Mouse (Mus musculus) macrophage (primary cell): Measurements from ENCODE around the gene Zfp541. TPM values are rescaled to one million over a fixed set of nuclear protein-coding genes. Genes with fewer than 3 reads are reported as not detected.

Experiments used
- H3K27ac ChIP-seq: fragments of 350-480 bp; formaldehyde crosslinking; 2 replicates; pipeline ENCODE4 v1.9.0; 2021
- H3K36me3 ChIP-seq: fragments of 350-480 bp; formaldehyde crosslinking; 2 replicates; pipeline ENCODE4 v1.9.0; 2021; ENCODE audit errors: inconsistent target
- H3K4me3 ChIP-seq: fragments of 350-480 bp; formaldehyde crosslinking; 2 replicates; pipeline ENCODE4 v1.9.0; 2021; ENCODE audit errors: inconsistent target
- H3K79me2 ChIP-seq: fragments of 350-480 bp; formaldehyde crosslinking; 2 replicates; pipeline ENCODE4 v1.9.0; 2021; ENCODE audit errors: inconsistent target
- WGBS: methylation state at CpG from one replicate; pipeline ENCODE4 v1.1.7; 2026; ENCODE audit warnings: inconsistent platforms; ENCODE audit not compliant: missing documents; 5-methylcytosine and 5-hydroxymethylcytosine counted together
- polyA plus RNA-seq: library from polyadenylated mRNA; stranded (reverse); fragments of 250-400 nt; gene quantifications from 3 replicates; pipeline ENCODE4 v1.2.4, GENCODE M21; 2018; ENCODE audit warnings: inconsistent platforms

Gene Zfp541
- polyA plus RNA-seq, 1 experiment from 2014 or later, result not detected

DNA sequence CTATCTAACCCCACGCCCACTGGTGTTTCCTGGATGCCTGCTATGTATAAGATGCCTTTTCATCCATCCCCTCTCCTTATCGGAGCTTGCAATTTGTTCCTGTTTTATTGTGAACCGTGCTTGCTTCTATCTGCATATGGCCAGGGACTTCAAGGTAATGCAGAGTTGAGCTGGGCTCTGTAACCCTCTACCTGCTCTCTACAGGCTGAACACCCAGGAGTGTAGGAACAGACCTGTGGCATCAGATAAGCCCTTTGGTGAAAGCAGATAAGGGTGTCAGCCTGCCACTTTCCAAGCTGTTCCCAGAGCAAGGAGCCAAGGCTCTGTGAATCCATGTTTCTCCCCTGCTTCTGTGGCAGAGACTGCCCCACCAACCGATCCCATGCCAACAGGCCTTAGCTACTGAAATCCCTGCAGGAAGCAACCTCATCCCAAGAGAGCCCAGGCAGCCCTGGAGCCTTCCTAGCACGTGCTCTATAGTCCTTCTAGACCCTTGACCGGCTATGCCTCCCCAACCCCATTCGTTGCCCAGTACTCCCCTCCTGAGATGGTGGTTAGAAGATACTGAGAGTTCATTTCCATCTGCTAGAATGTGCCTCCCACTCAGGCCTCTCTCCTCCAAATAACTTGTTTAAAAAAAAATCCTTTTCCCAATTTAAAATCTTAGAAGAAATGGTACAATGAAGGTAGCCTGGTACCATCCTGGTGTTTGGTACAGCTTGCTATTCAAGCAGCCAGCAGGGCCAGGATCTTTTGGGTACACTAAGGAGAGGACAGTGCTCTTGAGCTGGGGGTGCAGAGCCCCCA, 49.9 kb downstream of the Zfp541 start:
- peaks cover 32% of the 10 kb centered on the region for H3K79me2 ChIP-seq
- 94% methylated on average over 7 of the region's 7 CpGs for WGBS
- H3K4me3 ChIP-seq, result no peak overlapping the region
- H3K36me3 ChIP-seq, result peaks cover 100% of the 10 kb centered on the region
- H3K27ac ChIP-seq, result no peak overlapping the region

DNA sequence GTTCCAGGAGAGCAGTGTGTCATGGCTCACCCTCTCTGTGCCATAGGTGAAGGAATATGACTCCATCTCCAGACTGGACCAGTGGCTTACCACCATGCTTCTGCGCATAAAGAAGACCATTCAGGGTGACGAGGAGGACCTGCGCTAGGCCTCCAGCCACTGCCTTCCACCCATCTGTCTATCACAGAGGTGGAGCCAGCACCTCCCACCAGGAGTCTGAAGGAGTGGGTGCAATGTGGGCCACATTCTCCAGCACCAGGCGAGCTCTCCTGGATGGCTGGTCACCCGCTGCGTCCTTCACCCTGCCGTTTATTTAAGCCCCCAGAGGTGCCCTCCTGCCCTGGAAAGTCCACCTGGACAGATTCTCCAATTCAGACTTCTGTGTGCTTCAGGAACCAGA, 54.8 kb downstream of the Zfp541 start:
- Histone ChIP-seq H3K27ac (no peak overlapping the region), H3K79me2 (no peaks in the 10 kb centered on the region), H3K36me3 (peaks cover 57% of the 10 kb centered on the region), H3K4me3 (no peak overlapping the region)
- WGBS, result 97% methylated on average over 7 of the region's 7 CpGs

DNA sequence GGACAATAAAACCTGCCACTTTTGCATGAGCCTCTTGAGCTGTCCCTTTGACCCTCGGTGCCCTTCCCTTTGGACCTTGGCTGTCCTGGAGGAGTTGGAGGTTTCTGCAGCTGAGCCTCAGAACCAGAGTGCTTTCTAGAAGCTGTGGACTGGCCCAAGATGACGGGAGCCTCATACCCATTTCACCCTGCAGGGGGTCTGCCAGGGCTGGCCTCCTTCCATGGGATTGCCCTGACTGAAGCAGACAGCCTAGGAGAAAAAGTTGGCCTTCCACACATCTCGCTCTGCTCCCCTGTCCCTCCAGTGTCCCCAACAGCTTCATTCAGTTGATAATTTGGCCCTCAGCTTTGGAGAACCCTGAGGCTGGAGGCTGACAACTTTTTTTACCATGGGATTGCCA, 55.5 kb downstream of the Zfp541 start:
- no peak overlapping the region for H3K4me3 ChIP-seq
- 97% methylated on average over 3 of the region's 3 CpGs for WGBS
- peaks cover 50% of the 10 kb centered on the region for H3K36me3 ChIP-seq
- H3K79me2 ChIP-seq, result no peaks in the 10 kb centered on the region
- H3K27ac ChIP-seq, result no peak overlapping the region

DNA sequence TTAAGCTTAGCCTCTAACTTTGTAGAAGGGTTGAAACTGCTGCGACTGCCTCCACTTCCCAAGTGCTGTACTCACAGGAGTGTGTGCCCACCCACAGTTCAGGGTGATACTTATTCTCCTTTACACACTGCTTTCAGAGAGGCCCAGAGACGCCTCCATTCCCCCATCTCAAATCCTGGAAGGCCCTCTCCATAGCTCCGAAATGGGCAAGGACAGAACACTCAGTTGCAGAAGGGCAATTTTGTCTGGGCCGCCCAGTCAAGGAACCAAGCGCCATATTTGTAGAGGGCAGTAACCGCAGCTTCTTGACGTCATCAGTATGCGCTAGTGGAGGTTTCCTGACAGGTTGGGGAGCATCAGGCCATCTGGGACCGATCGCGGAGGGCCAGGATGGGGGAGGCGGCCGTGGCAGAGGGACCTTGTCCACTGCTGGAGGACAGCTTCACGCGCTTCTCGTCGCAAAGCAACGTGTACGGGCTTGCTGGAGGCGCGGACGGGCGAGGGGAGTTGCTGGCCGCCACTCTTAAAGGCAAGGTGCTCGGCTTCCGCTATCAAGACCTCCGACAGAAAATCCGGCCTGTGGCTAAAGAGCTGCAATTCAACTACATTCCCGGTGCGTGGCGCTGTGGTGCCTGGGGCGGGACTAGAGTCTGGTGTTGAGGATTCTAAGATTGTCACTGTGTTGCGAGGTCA, 58.1 kb downstream of the Zfp541 start, which contains the start of gene Kptn:
Kptn (plus strand) TSS at position 327 of the 693 bp plus-strand sequence.
- Histone ChIP-seq H3K27ac (peak within 1 kb of the TSS; percentile 80), H3K79me2 (no peaks in the 10 kb centered on the region), H3K4me3 (peak within 1 kb of the TSS; percentile 56), H3K36me3 (peaks cover 24% of the 10 kb centered on the region)
- 2% methylated on average over 33 of the region's 33 CpGs for WGBS

DNA sequence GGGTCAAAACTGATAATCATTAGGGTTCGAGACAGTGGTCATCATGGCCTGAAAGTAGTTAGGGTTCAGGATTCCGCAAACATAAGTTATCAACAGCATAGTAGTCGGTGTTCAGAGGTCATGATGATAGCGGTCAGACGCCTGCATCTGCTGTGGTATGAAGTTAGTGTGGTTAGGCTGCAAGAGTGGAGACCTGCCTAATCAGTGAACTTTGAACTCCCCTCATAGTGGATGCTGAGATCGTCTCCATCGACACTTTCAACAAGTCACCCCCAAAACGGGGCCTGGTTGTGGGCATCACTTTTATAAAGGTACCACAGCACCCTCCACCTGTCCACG, 58.6 kb downstream of the Zfp541 start:
- no peaks in the 10 kb centered on the region for H3K79me2 ChIP-seq
- H3K27ac ChIP-seq, result peak overlapping the region; percentile 80
- 66% methylated on average over 9 of the region's 9 CpGs for WGBS
- H3K4me3 ChIP-seq, result peak overlapping the region; percentile 56
- H3K36me3 ChIP-seq, result peaks cover 18% of the 10 kb centered on the region

- Histone ChIP-seq H3K36me3 (no peaks in the 10 kb centered on the region), H3K79me2 (no peaks in the 10 kb centered on the region), H3K27ac (no peak overlapping the region), H3K4me3 (no peak overlapping the region)
- 95% methylated on average over 9 of the region's 9 CpGs for WGBS
Measured at GRCm38 (mm10) chr7:16125829-16126228, 64.2 kb downstream of the Zfp541 start.

DNA sequence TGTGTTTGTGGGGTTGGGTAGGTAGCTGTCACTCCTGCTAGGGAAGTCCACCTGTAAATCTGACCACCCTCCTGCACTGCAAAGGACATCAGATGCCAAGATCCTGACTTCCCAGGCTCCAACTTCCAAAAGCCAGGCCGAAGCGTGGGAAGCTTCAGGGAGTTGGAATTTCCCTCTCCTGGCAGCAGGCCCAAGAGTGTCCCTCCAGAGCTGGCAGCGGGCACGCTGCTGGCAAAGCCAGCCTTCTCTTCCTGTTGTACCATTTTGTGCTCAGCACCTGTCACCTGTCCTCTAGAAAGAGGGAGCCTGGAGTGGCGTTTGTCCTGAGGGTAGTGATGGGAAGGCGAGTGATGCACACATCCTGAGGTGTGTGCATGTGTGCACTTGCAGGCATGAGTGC, 66.7 kb downstream of the Zfp541 start:
- Histone ChIP-seq H3K79me2 (no peaks in the 10 kb centered on the region), H3K36me3 (no peaks in the 10 kb centered on the region)
- whole genome bisulfite sequencing, result 93% methylated on average over 6 of the region's 6 CpGs

DNA sequence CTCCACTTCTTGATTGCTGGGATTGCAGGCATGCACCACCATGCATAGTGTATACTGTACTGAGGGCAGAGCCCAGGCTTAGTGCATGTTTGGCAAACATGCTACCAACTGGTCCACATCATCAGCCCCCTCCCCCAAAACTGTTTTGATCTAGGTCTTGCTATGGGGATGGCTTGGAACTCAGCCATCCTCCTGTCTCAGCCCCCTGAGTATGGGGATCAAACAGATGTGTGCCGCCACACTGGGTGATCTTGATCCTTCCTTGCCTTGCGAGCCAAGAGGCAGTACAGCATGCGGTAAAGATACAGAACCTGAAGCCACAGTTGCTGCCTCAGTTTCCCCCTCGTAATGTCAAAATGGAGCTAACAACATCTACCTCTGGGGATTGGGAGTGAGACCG, 67.3 kb downstream of the Zfp541 start:
- Histone ChIP-seq H3K4me3 (no peak overlapping the region), H3K79me2 (no peaks in the 10 kb centered on the region), H3K36me3 (no peaks in the 10 kb centered on the region), H3K27ac (no peak overlapping the region)
- 84% methylated on average over 5 of the region's 5 CpGs for WGBS

More for the DNA sequence above, 66.7 kb downstream of the Zfp541 start:
- Histone ChIP-seq H3K27ac (no peak overlapping the region), H3K4me3 (no peak overlapping the region)

DNA sequence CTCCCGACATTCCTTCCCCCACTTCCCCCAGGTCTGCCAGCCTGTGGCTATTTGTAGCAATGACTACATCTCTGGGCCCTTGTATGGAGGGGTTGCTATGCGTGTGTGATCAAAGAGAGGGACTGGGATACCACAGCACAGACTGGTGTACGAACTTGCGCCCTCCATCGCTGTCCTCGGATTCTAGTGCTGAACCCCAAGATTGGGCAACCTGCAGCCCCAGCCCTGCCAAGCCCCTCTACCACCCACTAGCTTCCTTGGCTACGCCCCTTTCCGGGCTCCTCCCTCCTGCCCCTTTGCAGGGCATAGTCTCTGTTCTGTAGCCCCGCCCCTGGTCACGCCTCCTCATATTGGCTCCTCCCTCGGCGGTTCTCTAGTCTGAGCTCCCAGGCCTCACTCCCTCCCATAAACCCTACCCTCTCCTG, 67.8 kb downstream of the Zfp541 start, which contains the start of gene Slc8a2:
Slc8a2 (plus strand) TSS at position 406 of the 425 bp plus-strand sequence.
- Histone ChIP-seq H3K4me3 (no peak within 1 kb of the TSS), H3K36me3 (no peaks in the 10 kb centered on the region), H3K79me2 (no peaks in the 10 kb centered on the region), H3K27ac (no peak within 1 kb of the TSS)
- 16% methylated on average over 12 of the region's 12 CpGs for WGBS

DNA sequence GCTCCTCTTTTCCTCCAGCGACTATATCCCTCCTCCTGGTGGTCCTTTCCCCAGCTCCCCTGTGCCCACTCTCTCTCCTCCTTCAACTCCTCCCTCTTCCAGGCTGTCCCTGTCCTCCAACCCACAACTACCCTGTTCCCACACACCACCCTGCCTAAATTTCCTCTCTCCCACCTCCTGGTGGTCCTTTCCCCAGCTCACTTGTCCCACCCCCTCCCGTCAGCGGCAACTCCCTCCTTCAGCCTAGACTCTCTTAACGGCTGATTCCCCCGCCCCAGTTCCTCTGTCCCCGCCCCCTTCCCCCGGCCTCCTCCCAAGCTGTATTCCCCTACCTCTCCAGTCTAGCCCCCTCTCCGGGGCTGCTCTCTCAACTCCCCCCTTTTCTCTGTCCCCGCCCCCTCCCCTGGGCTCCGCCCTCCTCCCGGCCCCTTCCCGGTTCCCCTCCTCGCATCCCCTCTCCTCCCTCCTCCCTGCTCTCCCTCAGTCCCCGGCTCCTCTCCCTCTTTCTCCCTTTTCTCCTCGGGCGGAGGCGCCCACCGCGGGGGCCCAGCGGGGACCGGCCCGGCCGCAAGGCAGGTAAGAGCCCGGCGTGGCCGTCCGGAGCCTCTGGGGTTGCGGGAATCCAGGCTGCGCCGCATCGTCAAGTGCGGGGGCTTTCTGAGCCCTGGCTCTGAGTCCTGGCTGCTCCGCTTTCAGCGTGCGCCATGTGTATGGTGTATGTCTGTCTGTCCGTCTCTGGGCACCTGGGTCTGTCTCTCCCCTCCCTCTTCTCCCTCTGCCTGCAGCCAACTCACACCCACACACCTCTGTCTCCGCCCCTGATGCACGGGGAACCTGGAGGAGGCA, 68.5 kb downstream of the Zfp541 start:
- Histone ChIP-seq H3K79me2 (no peaks in the 10 kb centered on the region), H3K27ac (no peak overlapping the region), H3K36me3 (no peaks in the 10 kb centered on the region), H3K4me3 (no peak overlapping the region)
- WGBS, result 3% methylated on average over 19 of the region's 38 CpGs

- 45% methylated on average over 11 of the region's 13 CpGs for WGBS
- Histone ChIP-seq H3K4me3 (no peak overlapping the region), H3K36me3 (no peaks in the 10 kb centered on the region), H3K79me2 (no peaks in the 10 kb centered on the region), H3K27ac (no peak overlapping the region)
Measured at GRCm38 (mm10) chr7:16130956-16131634, 69.5 kb downstream of the Zfp541 start.

DNA sequence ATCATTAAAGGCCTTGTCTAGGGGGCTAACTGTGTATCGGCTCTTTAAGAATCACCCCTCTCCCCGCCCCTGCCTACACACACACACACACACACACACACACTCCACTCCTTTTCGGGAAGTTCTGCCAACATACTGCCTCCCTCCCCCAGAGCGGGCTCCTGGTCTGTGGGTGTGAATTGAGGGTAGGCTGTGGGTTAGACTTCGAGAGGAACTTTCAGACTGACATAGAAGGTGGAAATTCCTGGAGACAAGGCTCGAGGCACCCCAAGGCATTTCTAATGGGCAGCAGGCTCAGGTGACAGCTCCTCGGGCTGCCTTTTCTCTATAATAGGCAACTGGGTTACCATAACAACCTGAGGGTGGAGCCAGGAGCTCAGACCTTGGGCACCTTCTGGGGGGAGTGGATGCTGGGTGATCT, 70.6 kb downstream of the Zfp541 start:
- H3K36me3 ChIP-seq, result no peaks in the 10 kb centered on the region
- 11% methylated on average over 3 of the region's 7 CpGs for WGBS
- no peaks in the 10 kb centered on the region for H3K79me2 ChIP-seq
- no peak overlapping the region for H3K4me3 ChIP-seq
- H3K27ac ChIP-seq, result no peak overlapping the region

GRCm38 (mm10) chr7:16132926-16133325, 71.3 kb downstream of the Zfp541 start:
- Histone ChIP-seq H3K4me3 (no peak overlapping the region), H3K79me2 (no peaks in the 10 kb centered on the region), H3K36me3 (no peaks in the 10 kb centered on the region), H3K27ac (no peak overlapping the region)
- WGBS, result 68% methylated on average over 3 of the region's 3 CpGs

- Histone ChIP-seq H3K27ac (no peak overlapping the region), H3K36me3 (no peaks in the 10 kb centered on the region), H3K79me2 (no peaks in the 10 kb centered on the region), H3K4me3 (no peak overlapping the region)
- 91% methylated on average over 9 of the region's 9 CpGs for WGBS
Measured at GRCm38 (mm10) chr7:16133691-16134090, 72.1 kb downstream of the Zfp541 start.
